In genomic region chr16:63872313-63872712, GRCm38 (mm10) we compare ENCODE assay signal across 10 mouse cellular contexts. TPM values are rescaled to one million over a fixed set of nuclear protein-coding genes. Genes with fewer than 3 reads are reported as not detected.
DNase-seq lines count a peak whose midpoint lies in the region; ATAC-seq and TF ChIP-seq lines count a peak whose summit lies in the region.
"Had no signal": no experiment of that assay in that cellular context is flagged by ENCODE, and none has a peak within 500 bp of the region (broad histone marks: within the 10 kb centered on the region; RNA-seq: fewer than 3 reads in every experiment).

No protein-coding gene starts in this region.

- 10% methylated on average over 7 of the region's 7 CpGs for WGBS in kidney, adult 2 months
- 10% methylated on average over 7 of the region's 7 CpGs for WGBS in kidney, embryonic 14.5 days
- WGBS in limb, embryonic 10.5 days: 13% methylated on average over 7 of the region's 7 CpGs

- no peaks in the 10 kb centered on the region for H3K27me3 ChIP-seq in kidney, adult 2 months (replicated peaks; ENCODE audit: control insufficient read depth, insufficient read depth, low read length)
- H3K27me3 ChIP-seq in kidney, embryonic 14.5 days (ENCODE audit: control insufficient read depth, insufficient read depth, low read length): no peaks in the 10 kb centered on the region
- peaks cover 30% of the 10 kb centered on the region for H3K27me3 ChIP-seq in limb, embryonic 10.5 days (ENCODE audit: low read depth, poor library complexity, severe bottlenecking)
- H3K27me3 ChIP-seq: embryonic facial prominence, embryonic 15.5 days; liver, embryonic 13.5 days had no signal

- H3K4me1 ChIP-seq in kidney, adult 2 months (ENCODE audit: control insufficient read depth, insufficient read depth, low read length): no peaks in the 10 kb centered on the region
- H3K4me1 ChIP-seq in kidney, embryonic 14.5 days (ENCODE audit: control insufficient read depth, insufficient read depth, low read length): no peaks in the 10 kb centered on the region
- no peaks in the 10 kb centered on the region for H3K4me1 ChIP-seq in limb, embryonic 10.5 days
- H3K4me1 ChIP-seq: embryonic facial prominence, embryonic 15.5 days; liver, embryonic 13.5 days had no signal

- TF ChIP-seq CTCF in kidney, adult 2 months (conservative IDR thresholded peaks at IDR 0.05; ENCODE audit: insufficient read depth, insufficient read length, low read depth, low read length): peak; percentile 68

- no peak overlapping the region for H3K4me2 ChIP-seq in kidney, embryonic 14.5 days (replicated peaks; ENCODE audit: low read depth, low read length)
- H3K4me2 ChIP-seq: embryonic facial prominence, embryonic 15.5 days; liver, embryonic 13.5 days had no signal

- peak; percentile 19 for DNase-seq in kidney, adult 2 months
- peak; percentile 48 for DNase-seq in 3T3-L1 (ENCODE audit: low read depth, low spot score)
- DNase-seq in ES-CJ7 (ENCODE audit: low read depth, low spot score): peak; percentile 41
- peak; percentile 64 for DNase-seq in cerebellum, adult 9-10 months
- DNase-seq in limb, embryonic 10.5 days (ENCODE audit: low spot score): peak; percentile 66
- peak; percentile 54 for DNase-seq in testis, postnatal 10 days (ENCODE audit: low spot score)
- DNase-seq in frontal cortex, postnatal 14 days (ENCODE audit: low spot score in 2 of 2): no peak
- DNase-seq: liver, embryonic 13.5 days had no signal

- H3K4me3 ChIP-seq in kidney, adult 2 months (ENCODE audit: insufficient read depth, low read depth, low read length): no peak overlapping the region
- H3K4me3 ChIP-seq in kidney, embryonic 14.5 days (ENCODE audit: low read length): no peak overlapping the region
- H3K4me3 ChIP-seq in limb, embryonic 10.5 days: no peak overlapping the region
- H3K4me3 ChIP-seq: embryonic facial prominence, embryonic 15.5 days; liver, embryonic 13.5 days had no signal

- H3K9me3 ChIP-seq in kidney, embryonic 14.5 days (ENCODE audit: control insufficient read depth, low read length): no peaks in the 10 kb centered on the region
- H3K9me3 ChIP-seq in limb, embryonic 10.5 days (replicated peaks): no peaks in the 10 kb centered on the region
- H3K9me3 ChIP-seq: embryonic facial prominence, embryonic 15.5 days; liver, embryonic 13.5 days had no signal

- no peaks in the 10 kb centered on the region for H3K36me3 ChIP-seq in kidney, adult 2 months (ENCODE audit: control insufficient read depth, insufficient read depth, low read length)
- no peaks in the 10 kb centered on the region for H3K36me3 ChIP-seq in kidney, embryonic 14.5 days (ENCODE audit: control insufficient read depth, insufficient read depth, low read length)
- H3K36me3 ChIP-seq in limb, embryonic 10.5 days: no peaks in the 10 kb centered on the region
- H3K36me3 ChIP-seq: embryonic facial prominence, embryonic 15.5 days; liver, embryonic 13.5 days had no signal

- ATAC-seq in kidney, embryonic 14.5 days (ENCODE audit: low FRiP score, low TSS enrichment): no peak

- no peak overlapping the region for H3K9ac ChIP-seq in kidney, embryonic 14.5 days (ENCODE audit: low read depth, low read length)
- H3K9ac ChIP-seq: embryonic facial prominence, embryonic 15.5 days; liver, embryonic 13.5 days had no signal

- no peak for TF ChIP-seq POLR2A in kidney, adult 2 months (IDR thresholded peaks at IDR 0.05; ENCODE audit: low read depth, low read length)

- H3K27ac ChIP-seq in kidney, adult 2 months (ENCODE audit: insufficient read depth, low read depth, low read length): no peak overlapping the region
- H3K27ac ChIP-seq in kidney, embryonic 14.5 days (ENCODE audit: low read depth, low read length): no peak overlapping the region
- H3K27ac ChIP-seq in limb, embryonic 10.5 days: no peak overlapping the region
- H3K27ac ChIP-seq: embryonic facial prominence, embryonic 15.5 days; liver, embryonic 13.5 days had no signal

RNA-seq across cellular contexts. Expression of gene Epha3, which starts 8.3 kb away (rescaled TPM):
- polyA plus RNA-seq in kidney, adult 2 months (2012; rRNA removed): 0.53 and 0.94 TPM in 2 replicates
- 7.2 and 11.7 TPM in 2 replicates for polyA plus RNA-seq in kidney, embryonic 14.5 days (2014; fragmentation: Nextera tagmentation; extraction: Ambion mirVana)
- 10.4 and 14.2 TPM in 2 replicates for polyA plus RNA-seq in limb, embryonic 10.5 days (2016; fragmentation: Nextera tagmentation; extraction: Ambion mirVana)

Comparison
In these comparisons a context has a peak if more than half of its experiments do, and no peak if none do; other contexts are left out.
1. DNase-seq: peak in kidney, adult 2 months (single experiment), 3T3-L1 (single experiment), ES-CJ7 (single experiment), cerebellum, adult 9-10 months (single experiment), limb, embryonic 10.5 days (single experiment) and testis, postnatal 10 days (single experiment); none in frontal cortex, postnatal 14 days (0 of 2).